Mouse (Mus musculus): ENCODE measurements around the gene Rnase13.
"Not testable (repeated sequence)": the region's sequence is repeated elsewhere in the genome, so short reads cannot be mapped to it uniquely, and the experiment has no call there.

Rnase13 gene

GRCm38 (mm10) chr14:51922571-51922865 lies at the start of gene Rnase13:
TSS of gene Rnase13 (minus strand) at chr14:51922773.
- DNase-seq (ENCODE audit: low spot score) = no peak

- DNase-seq (ENCODE audit: low spot score) = no peak
Measured at GRCm38 (mm10) chr14:51967400-51967799, 44.8 kb upstream of the Rnase13 start.

- DNase-seq (ENCODE audit: low spot score) = no peak
Measured at GRCm38 (mm10) chr14:51960316-51960715, 37.7 kb upstream of the Rnase13 start.

DNA sequence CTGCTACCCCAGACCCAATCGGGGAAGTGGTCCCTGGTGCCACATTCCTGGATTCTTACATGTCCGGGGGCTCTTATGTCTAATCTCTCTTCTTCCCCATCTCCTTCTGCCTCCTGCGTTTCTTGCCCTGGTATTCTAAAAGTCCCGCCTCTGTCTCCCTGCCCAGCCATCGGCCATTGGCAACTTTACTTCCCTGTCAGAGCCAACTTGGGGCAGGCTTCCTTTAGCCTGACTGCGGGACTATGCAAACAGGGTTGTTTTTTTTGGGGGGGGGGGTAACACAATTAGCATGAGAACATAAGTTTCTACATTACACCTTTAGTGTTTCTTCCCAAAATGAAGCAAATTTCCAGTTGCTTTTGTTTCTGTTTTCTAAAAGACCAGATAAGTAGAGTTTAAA lies 20.8 kb upstream of the Rnase13 start:
- DNase-seq (ENCODE audit: low spot score) = no peak

DNA sequence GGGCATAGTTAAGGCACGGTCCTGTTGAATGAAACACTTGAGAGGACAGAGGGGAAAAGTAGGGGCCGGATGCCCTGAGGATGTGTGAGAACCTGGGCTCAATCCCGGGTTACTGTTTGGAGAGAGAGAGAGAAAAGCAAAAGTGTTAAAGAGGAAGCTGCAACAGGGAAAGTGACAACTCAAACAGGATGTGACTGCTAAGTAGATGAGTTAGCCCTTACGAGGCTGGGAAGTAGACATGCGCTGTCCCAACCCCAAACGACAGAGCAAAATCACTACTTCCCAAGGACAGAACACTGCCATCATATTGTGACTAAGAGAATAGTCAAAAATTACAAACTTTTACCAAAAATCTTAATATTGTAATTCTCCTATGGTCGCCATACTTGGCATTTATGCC lies 19.7 kb upstream of the Rnase13 start:
- no peak for DNase-seq (ENCODE audit: low spot score)

GRCm38 (mm10) chr14:51941577-51941976 lies 19.0 kb upstream of the Rnase13 start:
- DNase-seq (ENCODE audit: low spot score) = no peak

- no peak for DNase-seq (ENCODE audit: low spot score)
Measured at GRCm38 (mm10) chr14:51940944-51941560, 18.5 kb upstream of the Rnase13 start.

DNA sequence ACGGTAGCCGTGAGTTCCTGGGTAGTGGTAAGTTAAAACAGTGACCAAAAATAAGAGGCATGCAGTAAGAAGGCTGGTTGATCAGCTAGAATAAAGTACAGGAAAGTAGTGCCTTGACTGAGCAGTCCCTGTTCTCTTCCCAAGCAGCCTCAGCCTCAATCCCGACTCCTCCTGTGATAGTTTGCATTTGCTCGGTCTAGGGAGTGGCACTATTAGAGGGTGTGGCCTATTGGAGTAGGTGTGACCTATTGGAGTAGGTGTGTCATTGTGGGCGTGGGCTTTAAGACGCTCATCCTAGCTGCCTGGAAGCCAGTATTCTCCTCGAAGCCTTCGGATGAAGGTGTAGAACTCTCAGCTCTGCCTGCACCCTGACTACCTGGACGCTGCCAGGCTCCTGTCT lies 16.4 kb upstream of the Rnase13 start:
- DNase-seq (ENCODE audit: low spot score) = no peak

- DNase-seq (ENCODE audit: low spot score) = no peak
Measured at GRCm38 (mm10) chr14:51932092-51933020, 9.8 kb upstream of the Rnase13 start.

GRCm38 (mm10) chr14:51930824-51931223 lies 8.3 kb upstream of the Rnase13 start:
- DNase-seq (ENCODE audit: low spot score) = no peak

- no peak for DNase-seq (ENCODE audit: low spot score)
Measured at GRCm38 (mm10) chr14:51929968-51930367, 7.4 kb upstream of the Rnase13 start.

- no peak for DNase-seq (ENCODE audit: low spot score)
Measured at GRCm38 (mm10) chr14:51929309-51929943, 6.9 kb upstream of the Rnase13 start.

DNA sequence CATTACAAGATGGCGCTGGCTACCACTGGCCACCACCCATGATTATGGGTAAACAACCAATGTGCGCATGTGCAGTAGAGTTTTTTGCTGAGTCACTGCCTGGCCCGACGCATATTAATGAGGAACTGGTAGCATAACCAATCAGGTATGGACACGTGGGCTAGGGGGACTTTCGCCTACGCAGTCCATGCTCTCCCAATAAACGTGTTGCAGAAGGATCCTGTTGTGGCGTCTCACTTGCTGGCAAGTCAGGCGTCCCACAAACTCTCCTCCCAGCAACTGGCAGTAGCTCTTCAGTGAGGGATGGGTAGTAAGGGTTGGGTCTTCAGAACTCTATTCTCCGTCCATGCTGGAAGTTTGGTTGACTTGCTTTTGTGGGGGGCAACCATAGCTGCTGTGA lies 4.4 kb upstream of the Rnase13 start:
- not testable (repeated sequence) for DNase-seq (ENCODE audit: low spot score)

DNA sequence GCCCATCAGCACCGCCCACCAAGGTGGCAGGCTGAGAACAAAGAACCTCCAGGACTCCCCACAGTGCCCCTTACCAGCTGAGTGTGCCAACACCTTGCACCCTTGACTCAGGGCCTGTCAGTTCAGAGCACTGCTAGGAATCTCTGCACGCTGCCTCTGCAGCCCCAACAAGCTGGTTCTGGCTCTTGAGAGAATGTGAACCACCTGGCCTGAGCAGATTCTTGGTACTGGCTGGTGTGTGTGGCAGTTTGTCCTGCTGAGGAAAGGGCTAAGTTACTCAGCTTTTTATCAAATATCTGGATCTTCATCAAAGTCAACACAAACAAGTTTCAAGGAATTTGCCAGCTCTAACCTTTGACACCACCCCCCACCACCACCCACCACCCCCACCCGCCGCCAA lies 919 bp upstream of the Rnase13 start:
- DNase-seq (ENCODE audit: low spot score) = no peak

GRCm38 (mm10) chr14:51922910-51923309 lies 337 bp upstream of the Rnase13 start:
- no peak for DNase-seq (ENCODE audit: low spot score)

DNA sequence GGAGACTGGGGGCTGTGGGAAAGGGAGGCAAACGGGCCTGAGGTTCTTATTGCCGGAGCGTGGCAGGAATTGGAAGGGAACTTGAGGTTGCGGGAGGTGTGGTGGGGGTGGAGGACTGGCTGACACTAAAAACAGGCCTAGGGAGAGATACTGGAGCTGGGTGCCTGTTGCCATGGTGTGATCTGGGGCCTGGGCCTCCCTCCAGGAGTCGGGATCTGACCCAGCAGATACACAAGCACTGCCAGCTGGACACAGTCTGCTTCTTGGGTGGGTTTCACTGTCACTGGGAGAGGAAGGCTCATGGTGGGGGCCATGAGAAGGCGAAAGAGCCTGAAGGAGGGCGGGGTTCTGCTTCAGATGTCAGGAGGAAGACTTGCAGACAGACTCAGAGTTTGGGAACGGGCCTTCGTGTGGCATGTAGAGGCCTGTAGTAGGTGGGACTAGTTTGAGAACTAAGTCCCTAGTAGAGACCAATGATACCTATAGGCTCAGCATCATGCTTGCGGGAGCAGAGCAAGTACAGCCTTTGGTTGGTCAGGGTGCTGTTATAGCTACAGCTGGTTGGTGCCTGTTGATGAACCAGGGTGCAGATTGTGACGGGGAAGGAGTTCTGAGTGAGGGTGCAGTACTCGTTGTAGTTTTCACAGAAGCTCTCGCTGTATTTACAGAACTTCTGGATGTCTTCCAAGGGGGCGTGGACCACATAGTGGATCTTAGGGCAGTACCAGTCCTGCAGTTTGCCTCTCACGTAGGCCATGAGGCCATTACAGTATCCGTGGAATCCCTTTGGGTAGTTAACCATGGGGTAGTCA lies 608 bp downstream of the Rnase13 start:
- DNase-seq (ENCODE audit: low spot score) = no peak

GRCm38 (mm10) chr14:51918966-51919365 lies 3.6 kb downstream of the Rnase13 start:
- no peak for DNase-seq (ENCODE audit: low spot score)

DNA sequence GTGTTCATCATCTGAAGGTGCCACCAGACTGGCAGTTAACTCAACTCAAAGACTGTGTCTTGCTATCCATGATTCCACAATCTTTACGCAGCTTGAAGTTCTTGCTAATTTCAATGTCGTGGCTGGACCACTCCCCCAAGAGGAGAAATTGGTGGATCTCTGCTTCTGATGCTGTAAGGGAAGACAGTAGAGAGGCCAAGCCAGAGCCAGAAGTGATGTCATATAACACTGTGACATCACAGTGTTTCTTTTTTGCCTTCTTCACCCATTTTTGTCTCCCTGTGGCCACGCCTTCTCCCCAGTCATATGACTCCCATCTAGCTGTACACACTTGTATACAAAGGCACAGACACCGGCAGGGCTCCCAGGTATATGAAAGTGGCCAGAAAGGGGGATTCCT lies 4.4 kb downstream of the Rnase13 start, which contains the start of gene Tppp2:
Tppp2 (plus strand) TSS at position 301 of the 400 bp plus-strand sequence.
- no peak for DNase-seq (ENCODE audit: low spot score)

DNA sequence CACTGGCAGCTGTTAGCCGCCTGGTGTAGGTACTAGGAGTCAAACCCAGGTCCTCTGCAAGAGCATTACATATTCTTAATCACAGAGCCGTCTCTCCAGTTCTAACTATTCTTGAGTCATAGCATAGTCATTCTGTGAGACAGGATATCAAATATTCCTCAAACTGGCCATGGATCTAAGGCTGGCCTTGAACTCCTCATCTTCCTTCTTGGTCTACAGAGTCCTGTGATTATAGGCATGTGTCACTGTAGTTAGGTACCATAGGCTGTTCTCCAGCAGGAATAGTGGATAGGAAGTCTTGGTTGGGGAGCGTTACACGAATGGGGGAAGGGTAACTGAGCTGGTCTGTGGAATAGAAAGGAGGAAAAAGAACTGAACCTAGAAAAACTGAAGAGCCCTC lies 6.0 kb downstream of the Rnase13 start:
- DNase-seq (ENCODE audit: low spot score) = no peak

GRCm38 (mm10) chr14:51915030-51915429 lies 7.5 kb downstream of the Rnase13 start:
- DNase-seq (ENCODE audit: low spot score) = no peak

DNA sequence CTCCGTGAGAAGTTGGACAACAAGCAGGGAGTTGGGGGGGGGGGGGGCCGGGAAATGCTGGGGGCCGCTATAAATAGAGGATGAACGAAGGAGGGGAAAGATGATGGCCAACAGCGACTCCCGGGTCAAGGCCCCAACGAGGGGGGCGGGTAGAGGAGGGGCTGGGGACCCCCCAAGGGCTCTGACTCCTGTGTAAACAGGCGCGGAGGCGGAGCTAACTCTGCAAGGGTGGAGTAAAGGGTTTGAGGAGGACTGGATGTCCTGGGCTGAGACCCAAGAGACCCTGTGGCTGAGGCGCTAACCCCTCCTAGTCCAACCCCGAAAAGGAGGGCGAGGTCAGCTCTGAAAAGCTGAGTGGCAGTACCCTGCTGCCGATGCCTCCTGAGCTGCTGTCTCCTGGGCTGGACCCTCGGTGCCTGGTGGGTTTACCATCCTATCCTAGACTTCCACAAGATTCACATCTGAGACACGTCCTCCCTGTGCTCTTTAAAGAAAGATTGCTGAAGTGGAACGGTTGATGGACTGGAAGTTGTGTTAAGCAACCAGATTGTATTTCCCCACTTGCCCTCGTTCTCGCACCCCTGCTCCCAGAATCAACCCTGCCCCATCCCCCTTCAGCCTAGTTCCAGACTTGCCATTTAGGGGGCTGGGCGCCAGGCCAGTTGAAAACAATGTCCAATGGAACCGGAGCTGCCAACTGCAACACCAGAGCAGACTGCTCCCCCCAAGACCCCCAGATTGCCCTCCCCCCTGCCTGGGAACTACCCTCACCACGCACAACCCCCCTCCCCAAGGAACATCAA lies 8.4 kb downstream of the Rnase13 start, which contains the start of gene Ndrg2:
Ndrg2 (minus strand) TSS at position 199 of the 803 bp plus-strand sequence.
- peak; percentile 39 for DNase-seq (ENCODE audit: low spot score)
